Mouse (Mus musculus) regulatory T cell (primary cell): ENCODE data around the gene Ifna13.

Experiments used
- in situ Hi-C: fragments of 300-600 bp; cut with MboI, MseI; formaldehyde crosslinking; loops from one replicate; pipeline ENCODE4 v1.15.1; 2025; ENCODE audit warnings: high pct_unique_total_duplicates

Ifna13 gene

DNA sequence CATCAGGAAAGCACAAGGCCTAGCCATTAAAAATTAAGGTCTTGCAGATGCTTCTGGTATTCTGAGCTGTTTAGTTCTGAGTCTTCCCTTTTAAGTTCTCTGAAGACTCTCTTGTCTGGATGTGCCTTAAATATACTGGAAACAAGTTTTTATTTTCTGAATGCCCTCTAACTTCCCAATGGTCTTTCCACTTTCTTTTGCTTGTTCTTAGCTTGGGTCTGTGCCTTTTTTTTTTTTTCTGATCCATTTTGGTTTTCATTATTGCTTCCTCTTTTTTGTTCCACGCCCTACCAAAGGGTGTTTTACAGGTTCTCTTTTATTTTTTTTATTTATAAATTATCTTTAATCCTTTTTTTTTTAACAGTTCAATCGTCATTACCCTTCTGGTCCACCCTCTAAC, at the start of gene Ifna13:
Gene Ifna13 (minus strand): TSS at position 101 of the 400 bp plus-strand sequence.
- in situ Hi-C loops = no loop called here

GRCm38 (mm10) chr4:88693392-88693791, 49.1 kb upstream of the Ifna13 start:
- in situ Hi-C loops = no loop called here

DNA sequence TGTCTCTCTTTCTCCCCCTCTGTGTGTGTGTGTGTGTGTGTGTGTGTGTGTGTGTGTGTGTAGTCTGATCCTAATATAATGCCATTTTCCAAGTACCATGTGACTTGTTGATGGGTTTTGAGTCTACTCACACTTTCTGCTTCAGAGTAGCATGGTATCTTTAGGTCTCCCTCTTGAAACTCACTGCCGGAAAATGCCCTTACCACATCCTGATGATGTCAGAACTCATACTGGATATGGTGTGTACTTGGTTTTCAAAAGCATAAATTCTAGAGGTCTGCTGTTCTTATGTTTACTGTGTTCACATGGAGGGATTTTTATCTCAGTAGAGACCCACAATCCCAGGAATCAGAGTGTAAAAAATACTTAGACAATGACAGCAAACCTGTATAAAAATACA, 48.3 kb upstream of the Ifna13 start:
- in situ Hi-C loops = no loop called here

GRCm38 (mm10) chr4:88691259-88691658, 47.0 kb upstream of the Ifna13 start, which contains the start of gene Ifnab:
Gene Ifnab, minus strand, starts transcription at chr4:88691359.
- in situ Hi-C loops = no loop called here

- in situ Hi-C loops = no loop called here
These were observed 39.6 kb upstream of the Ifna13 start, which contains the start of gene Ifna2 for GRCm38 (mm10) chr4:88683812-88684211. Gene Ifna2, minus strand, starts transcription at chr4:88683912.

DNA sequence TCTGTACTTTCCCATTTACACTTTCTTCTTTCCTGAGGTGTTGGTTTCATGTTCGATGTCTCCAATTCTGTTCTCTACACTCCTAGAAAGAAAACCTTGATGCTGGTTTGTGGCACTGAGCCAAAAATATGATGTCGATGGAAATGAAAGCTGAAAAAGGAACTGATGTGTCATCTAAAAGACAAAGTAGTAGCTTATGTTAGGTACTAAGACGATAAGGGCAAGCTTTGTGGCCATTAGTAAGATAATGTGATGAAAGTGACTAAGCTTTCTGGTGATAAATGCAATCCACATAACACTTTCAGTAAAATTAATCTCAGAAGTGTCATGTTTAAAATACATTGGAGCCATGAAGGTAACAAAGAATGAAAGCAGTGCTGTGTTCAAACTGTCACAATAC, 37.1 kb upstream of the Ifna13 start:
- in situ Hi-C loops = no loop called here

- in situ Hi-C loops = no loop called here
These were observed 36.1 kb upstream of the Ifna13 start for GRCm38 (mm10) chr4:88680362-88680761.

DNA sequence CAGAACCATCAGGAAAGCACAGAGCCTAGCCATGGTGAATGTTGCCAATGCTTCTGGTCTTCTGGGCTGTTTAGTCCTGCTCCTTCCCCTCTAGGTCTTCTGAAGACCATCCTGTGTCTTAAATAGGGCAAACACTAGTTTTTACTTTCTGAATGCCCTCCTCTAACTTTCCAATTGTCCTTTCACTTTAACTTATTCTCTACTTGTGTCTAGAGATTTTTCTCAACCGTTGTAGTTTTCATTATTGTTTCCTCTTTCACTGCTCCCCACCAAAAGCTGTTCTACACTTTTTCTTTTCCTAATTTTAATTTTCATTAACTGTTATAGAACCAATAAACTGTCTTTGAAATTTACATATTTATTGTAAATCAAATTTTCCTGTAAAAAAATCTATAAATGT, 32.6 kb upstream of the Ifna13 start, which contains the start of gene Ifna16:
Gene Ifna16 (minus strand): TSS at position 101 of the 400 bp plus-strand sequence.
- in situ Hi-C loops = no loop called here

GRCm38 (mm10) chr4:88655461-88655860, 11.2 kb upstream of the Ifna13 start:
- in situ Hi-C loops = no loop called here

- in situ Hi-C loops = no loop called here
These were observed 9.4 kb upstream of the Ifna13 start for GRCm38 (mm10) chr4:88653644-88654043.

- in situ Hi-C loops = no loop called here
These were observed 1.7 kb downstream of the Ifna13 start for GRCm38 (mm10) chr4:88642526-88642925.

DNA sequence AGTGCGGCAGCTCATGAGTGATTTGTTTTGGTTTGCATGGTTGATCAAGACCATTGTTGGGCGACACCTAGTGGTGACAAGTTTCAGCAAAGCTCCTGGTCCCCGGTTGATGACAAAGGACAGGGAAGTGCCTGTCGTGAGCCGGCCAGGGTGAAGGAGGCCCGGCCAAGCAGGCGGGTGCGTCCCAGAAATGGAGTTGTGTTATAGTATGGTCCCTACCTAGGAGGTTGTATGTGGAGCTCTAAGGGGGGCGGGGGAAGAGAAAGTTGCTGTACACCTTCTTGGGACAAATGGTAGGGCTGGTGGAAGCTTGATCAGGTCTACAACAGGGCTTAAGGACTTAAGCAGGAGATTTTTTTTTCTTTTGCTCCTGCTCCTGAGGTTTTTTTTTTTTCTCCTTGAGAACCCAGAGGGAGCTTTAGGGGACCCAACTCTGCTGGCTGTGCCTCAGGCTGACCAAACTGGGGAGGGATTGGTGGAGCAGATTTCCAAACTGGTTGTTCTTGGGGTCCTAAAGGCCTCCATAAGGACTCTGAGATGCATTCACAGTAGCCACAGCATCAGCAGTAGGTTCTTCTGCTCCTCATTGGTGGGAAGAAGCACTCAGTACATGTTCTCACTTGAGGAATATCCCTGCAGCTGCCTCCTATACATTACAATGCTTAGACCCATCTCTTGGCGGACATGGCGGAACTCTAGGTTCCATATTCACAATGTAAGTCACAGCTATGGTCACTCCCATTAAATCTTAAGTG, 3.0 kb downstream of the Ifna13 start:
- in situ Hi-C loops = no loop called here

DNA sequence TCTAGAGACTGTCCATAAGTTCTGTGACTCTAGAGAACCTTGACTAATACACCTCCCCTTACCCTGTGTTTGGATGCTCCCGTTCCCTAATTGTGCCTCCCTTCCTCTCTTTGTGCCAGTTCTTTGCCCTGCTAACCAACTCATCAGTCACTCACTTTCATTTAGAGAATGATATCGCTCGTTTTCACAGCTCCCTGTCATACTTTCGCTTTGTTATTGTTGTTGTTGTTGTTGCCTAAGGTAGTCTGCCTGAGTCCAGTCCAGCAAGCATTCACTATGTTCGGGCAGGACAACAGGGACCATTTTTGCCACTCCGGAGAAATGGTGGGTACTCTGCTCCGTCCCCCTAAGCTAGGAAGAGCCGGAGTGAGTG, 3.6 kb downstream of the Ifna13 start:
- in situ Hi-C loops = no loop called here

- in situ Hi-C loops = loop anchor here (5.0 kb wide), 1 partner anchor 77 kb away; the partner anchor contains the start of gene Ifna15
These were observed 9.9 kb downstream of the Ifna13 start, which contains the start of gene C87499 for GRCm38 (mm10) chr4:88634311-88634710. Gene C87499, minus strand, starts transcription at chr4:88634411.

DNA sequence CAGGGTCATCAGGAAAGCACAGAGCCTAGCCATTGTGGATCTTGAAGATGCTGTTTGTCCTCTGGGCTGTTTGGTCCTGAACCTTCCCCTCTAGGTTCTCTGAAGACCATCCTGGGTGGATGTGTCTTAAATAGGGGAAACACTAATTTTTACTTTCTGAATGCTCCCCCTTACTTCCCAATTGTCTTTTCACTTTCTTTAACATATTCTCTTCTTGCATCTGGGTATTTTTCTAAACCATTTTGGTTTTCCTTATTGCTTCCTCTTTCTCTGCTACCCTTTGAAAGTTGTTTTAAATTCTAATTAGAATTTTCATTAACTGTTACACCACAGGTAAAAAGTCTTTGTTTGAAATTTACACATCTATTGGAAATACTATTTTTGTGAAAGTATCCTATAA, 41.0 kb downstream of the Ifna13 start, which contains the start of gene Ifna12:
Gene Ifna12 (minus strand): TSS at position 101 of the 400 bp plus-strand sequence.
- in situ Hi-C loops = no loop called here
